Mouse (Mus musculus): ENCODE results near the gene Musk.

Musk gene

GRCm38 (mm10) chr4:58419225-58419624, 133.5 kb downstream of the Musk start:
- DNase-seq: no peak

- DNase-seq: no peak
These were observed 137.6 kb downstream of the Musk start for GRCm38 (mm10) chr4:58423276-58423930.

Data from thymus, postnatal 36 days (tissue).